Mouse (Mus musculus) hindbrain, embryonic 12.5 days (tissue): Measurements from ENCODE around the gene Soat1. TPM values are rescaled to one million over a fixed set of nuclear protein-coding genes. Genes with fewer than 3 reads are reported as not detected.

Experiments
- ATAC-seq: fragments of 200-750 bp; cut with Nextera tagmentation; 2 replicates; pipeline ENCODE4 v1.8.0; 2017; ENCODE audit warnings: moderate TSS enrichment; ENCODE audit not compliant: low FRiP score
- H3K27ac ChIP-seq: fragments of 300-500 bp; sonication (generic); 2 replicates; pipeline ENCODE4 v1.5.1; 2016; ENCODE audit warnings: mild to moderate bottlenecking
- H3K27me3 ChIP-seq: fragments of 300-500 bp; sonication (generic); 2 replicates; pipeline ENCODE4 v1.6.1; 2016; ENCODE audit warnings: mild to moderate bottlenecking
- H3K36me3 ChIP-seq: fragments of 300-500 bp; sonication (generic); 2 replicates; pipeline ENCODE4 v1.6.1; 2016; ENCODE audit warnings: mild to moderate bottlenecking
- H3K4me1 ChIP-seq: fragments of 300-500 bp; sonication (generic); 2 replicates; pipeline ENCODE4 v1.6.1; 2016
- H3K4me2 ChIP-seq: fragments of 300-500 bp; sonication (generic); replicated peaks from 2 replicates; pipeline ENCODE4 v1.6.1; 2016; ENCODE audit warnings: mild to moderate bottlenecking
- H3K4me3 ChIP-seq: fragments of 300-500 bp; sonication (generic); 2 replicates; pipeline ENCODE4 v1.5.1; 2016; ENCODE audit warnings: mild to moderate bottlenecking
- H3K9ac ChIP-seq: fragments of 300-500 bp; sonication (generic); 2 replicates; pipeline ENCODE4 v1.6.1; 2016; ENCODE audit warnings: mild to moderate bottlenecking, moderate library complexity
- H3K9me3 ChIP-seq: fragments of 300-500 bp; sonication (generic); replicated peaks from 2 replicates; pipeline ENCODE4 v1.6.1; 2016; ENCODE audit warnings: mild to moderate bottlenecking
- WGBS: fragments of 180-500 bp; shearing (Covaris S2); methylation state at CpG from one replicate; pipeline ENCODE4 v1.1.7; 2016; 5-methylcytosine and 5-hydroxymethylcytosine counted together
- polyA plus RNA-seq: library from polyadenylated mRNA; unstranded; fragments of >200 nt; fragmentation: Nextera tagmentation; extraction: Ambion mirVana; gene quantifications from 2 replicates; pipeline ENCODE4 v1.2.1, GENCODE M21; 2016

Gene Soat1
- polyA plus RNA-seq, 1 experiment from 2014 or later, result 24.4 TPM

- Histone ChIP-seq H3K27ac (no peak overlapping the region), H3K4me3 (no peak overlapping the region), H3K9me3 (no peaks in the 10 kb centered on the region), H3K4me2 (no peak overlapping the region), H3K27me3 (no peaks in the 10 kb centered on the region), H3K9ac (no peak overlapping the region), H3K36me3 (peaks cover 10% of the 10 kb centered on the region; the same call in 1 of the 2 replicates), H3K4me1 (no peaks in the 10 kb centered on the region)
- ATAC-seq, result no peak
- 89% methylated on average over 6 of the region's 6 CpGs for WGBS
These were observed 31.4 kb downstream of the Soat1 start for GRCm38 (mm10) chr1:156442776-156443175.

- no peak for ATAC-seq
- H3K36me3 ChIP-seq, result peaks cover 13% of the 10 kb centered on the region; the same call in 1 of the 2 replicates
- no peak overlapping the region for H3K4me2 ChIP-seq
- H3K9me3 ChIP-seq, result no peaks in the 10 kb centered on the region
- no peaks in the 10 kb centered on the region for H3K27me3 ChIP-seq
- no peak overlapping the region for H3K9ac ChIP-seq
- no peak overlapping the region for H3K4me3 ChIP-seq
- no peak overlapping the region for H3K27ac ChIP-seq
- H3K4me1 ChIP-seq, result no peaks in the 10 kb centered on the region
- 97% methylated on average over 12 of the region's 12 CpGs for WGBS
These were observed 31.9 kb downstream of the Soat1 start for GRCm38 (mm10) chr1:156442266-156442665.

DNA sequence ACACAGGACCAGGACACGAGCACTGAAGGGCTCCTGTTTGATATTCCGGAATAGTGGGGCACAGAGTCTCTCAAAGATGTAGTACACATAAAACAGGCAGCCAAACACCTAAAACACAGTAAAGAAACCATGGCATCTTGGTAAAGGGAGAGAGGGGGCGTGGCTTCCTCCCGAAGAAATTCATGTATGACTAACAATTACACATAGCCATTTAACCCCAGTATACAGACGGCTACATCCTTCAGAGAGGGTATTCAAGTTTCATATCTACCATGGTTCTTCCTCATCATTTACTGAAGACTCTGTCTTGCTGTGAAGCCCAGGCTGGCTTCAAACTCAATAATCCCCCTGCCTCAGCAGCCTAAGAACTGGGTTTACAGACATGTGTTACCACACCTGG lies 36.4 kb downstream of the Soat1 start:
- H3K9ac ChIP-seq, result no peak overlapping the region
- H3K27me3 ChIP-seq, result no peaks in the 10 kb centered on the region
- no peak overlapping the region for H3K4me3 ChIP-seq
- H3K36me3 ChIP-seq, result peaks cover 27% of the 10 kb centered on the region
- H3K27ac ChIP-seq, result no peak overlapping the region
- H3K4me2 ChIP-seq, result no peak overlapping the region
- WGBS, result 93% methylated on average over 5 of the region's 5 CpGs
- H3K4me1 ChIP-seq, result no peaks in the 10 kb centered on the region
- ATAC-seq, result no peak
- no peaks in the 10 kb centered on the region for H3K9me3 ChIP-seq

DNA sequence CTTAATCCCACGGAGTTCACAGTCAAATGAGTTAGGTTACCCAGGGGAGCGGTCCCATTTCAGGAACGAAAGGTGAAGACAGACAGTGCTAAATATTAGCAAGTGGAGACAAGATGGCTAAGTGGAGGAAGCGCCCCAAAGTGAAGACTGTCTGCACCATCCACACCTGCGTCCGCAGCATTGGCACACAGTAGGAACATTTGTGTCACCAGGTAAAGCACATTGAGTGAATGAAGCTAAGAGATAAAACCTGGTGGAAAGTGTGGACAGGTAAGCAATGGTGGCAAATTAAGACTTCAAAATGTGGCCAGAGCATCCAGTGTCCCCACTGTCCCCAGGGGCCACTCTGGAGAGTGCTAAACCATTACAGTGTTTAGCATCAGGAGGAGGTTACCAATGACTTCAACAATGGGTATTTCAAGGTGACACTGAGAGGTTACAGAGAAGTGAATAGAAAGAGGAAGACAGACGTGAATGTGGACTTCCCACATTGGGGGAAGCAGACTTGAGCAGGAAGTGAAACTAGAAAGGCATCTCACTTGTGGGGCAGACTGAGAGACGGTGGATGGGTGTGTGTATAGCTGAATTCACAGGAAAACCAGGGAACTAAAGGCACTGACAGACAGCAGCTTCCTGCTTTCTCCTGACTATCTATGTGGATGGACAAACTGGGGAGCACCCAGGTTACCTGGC lies 37.0 kb downstream of the Soat1 start:
- Histone ChIP-seq H3K9ac (no peak overlapping the region), H3K4me1 (no peaks in the 10 kb centered on the region), H3K4me3 (no peak overlapping the region), H3K4me2 (no peak overlapping the region), H3K36me3 (peaks cover 30% of the 10 kb centered on the region), H3K9me3 (no peaks in the 10 kb centered on the region), H3K27ac (no peak overlapping the region), H3K27me3 (no peaks in the 10 kb centered on the region)
- 94% methylated on average over 8 of the region's 8 CpGs for WGBS
- ATAC-seq, result no peak

- H3K27ac ChIP-seq, result no peak overlapping the region
- no peaks in the 10 kb centered on the region for H3K4me1 ChIP-seq
- peaks cover 43% of the 10 kb centered on the region for H3K36me3 ChIP-seq
- WGBS, result 96% methylated on average over 3 of the region's 3 CpGs
- no peaks in the 10 kb centered on the region for H3K27me3 ChIP-seq
- H3K4me3 ChIP-seq, result no peak overlapping the region
- no peaks in the 10 kb centered on the region for H3K9me3 ChIP-seq
- no peak overlapping the region for H3K9ac ChIP-seq
- ATAC-seq, result no peak
- H3K4me2 ChIP-seq, result no peak overlapping the region
These were observed 40.6 kb downstream of the Soat1 start for GRCm38 (mm10) chr1:156433497-156433896.

- Histone ChIP-seq H3K27me3 (no peaks in the 10 kb centered on the region), H3K27ac (no peak overlapping the region), H3K4me2 (no peak overlapping the region), H3K36me3 (peaks cover 42% of the 10 kb centered on the region), H3K4me3 (no peak overlapping the region), H3K9me3 (no peaks in the 10 kb centered on the region), H3K4me1 (no peaks in the 10 kb centered on the region), H3K9ac (no peak overlapping the region)
- WGBS, result 78% methylated on average over 10 of the region's 10 CpGs
- ATAC-seq, result no peak
These were observed 41.6 kb downstream of the Soat1 start for GRCm38 (mm10) chr1:156432498-156432897.

DNA sequence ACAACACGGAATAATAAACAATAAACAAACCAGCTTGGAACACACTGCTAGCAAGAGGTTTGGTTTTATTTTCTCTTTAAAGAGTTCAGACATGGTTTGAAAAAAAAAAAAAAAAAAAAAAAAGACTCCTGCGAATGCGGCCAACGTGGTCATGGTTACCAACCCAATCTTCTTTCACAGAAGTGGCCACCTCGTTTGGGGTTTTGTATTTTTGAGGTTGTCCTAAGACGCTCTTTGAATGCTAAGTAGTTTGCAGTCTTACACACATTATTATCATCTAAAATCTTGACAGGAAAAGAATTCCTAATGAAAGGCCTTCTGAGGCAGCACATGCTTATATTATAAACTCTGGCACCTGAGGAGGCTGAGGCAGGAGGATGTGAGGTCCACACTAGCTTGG lies 45.7 kb downstream of the Soat1 start:
- Histone ChIP-seq H3K4me2 (no peak overlapping the region), H3K36me3 (peaks cover 23% of the 10 kb centered on the region; the same call in 1 of the 2 replicates), H3K4me1 (no peaks in the 10 kb centered on the region), H3K9me3 (no peaks in the 10 kb centered on the region), H3K27ac (no peak overlapping the region), H3K4me3 (no peak overlapping the region), H3K27me3 (no peaks in the 10 kb centered on the region), H3K9ac (no peak overlapping the region)
- WGBS, result 80% methylated on average over 6 of the region's 6 CpGs
- ATAC-seq, result no peak

DNA sequence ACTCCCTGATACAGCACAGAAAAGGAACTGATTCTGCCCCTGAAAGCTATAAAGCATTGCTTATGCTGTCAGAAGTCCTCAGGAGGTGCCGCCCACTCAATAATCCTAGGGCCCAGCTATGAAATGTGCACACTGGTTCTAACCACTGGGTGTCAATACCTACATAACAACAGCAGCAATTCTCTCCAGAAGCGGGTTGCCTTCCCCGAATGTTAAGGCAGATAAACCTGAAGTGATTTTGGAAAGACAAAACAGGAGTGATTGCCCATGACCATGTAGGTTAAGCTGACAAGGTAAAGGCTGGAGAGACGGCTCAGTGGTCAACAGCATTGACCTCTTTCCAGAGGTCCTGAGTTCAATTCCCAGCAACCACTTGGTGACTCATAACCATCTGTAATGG lies 48.4 kb downstream of the Soat1 start:
- H3K9ac ChIP-seq, result no peak overlapping the region
- H3K27ac ChIP-seq, result no peak overlapping the region
- H3K27me3 ChIP-seq, result no peaks in the 10 kb centered on the region
- no peak overlapping the region for H3K4me2 ChIP-seq
- no peak for ATAC-seq
- 93% methylated on average over 4 of the region's 4 CpGs for WGBS
- H3K4me3 ChIP-seq, result no peak overlapping the region
- H3K9me3 ChIP-seq, result no peaks in the 10 kb centered on the region
- H3K36me3 ChIP-seq, result peaks cover 8% of the 10 kb centered on the region; the same call in 1 of the 2 replicates
- H3K4me1 ChIP-seq, result no peaks in the 10 kb centered on the region; the same call in 1 of the 2 replicates

GRCm38 (mm10) chr1:156424054-156424453 lies 50.1 kb downstream of the Soat1 start:
- no peaks in the 10 kb centered on the region for H3K9me3 ChIP-seq
- no peak overlapping the region for H3K27ac ChIP-seq
- no peaks in the 10 kb centered on the region; the same call in 1 of the 2 replicates for H3K4me1 ChIP-seq
- H3K4me2 ChIP-seq, result no peak overlapping the region
- H3K9ac ChIP-seq, result no peak overlapping the region
- no peak for ATAC-seq
- no peaks in the 10 kb centered on the region for H3K27me3 ChIP-seq
- H3K36me3 ChIP-seq, result no peaks in the 10 kb centered on the region
- 94% methylated on average over 3 of the region's 3 CpGs for WGBS
- H3K4me3 ChIP-seq, result no peak overlapping the region

- Histone ChIP-seq H3K4me3 (no peak overlapping the region), H3K9me3 (no peaks in the 10 kb centered on the region), H3K9ac (no peak overlapping the region), H3K27ac (no peak overlapping the region), H3K4me1 (no peaks in the 10 kb centered on the region; the same call in 1 of the 2 replicates), H3K4me2 (no peak overlapping the region), H3K27me3 (no peaks in the 10 kb centered on the region), H3K36me3 (no peaks in the 10 kb centered on the region)
- 81% methylated on average over 6 of the region's 6 CpGs for WGBS
- no peak for ATAC-seq
These were observed 50.6 kb downstream of the Soat1 start for GRCm38 (mm10) chr1:156423493-156423892.

DNA sequence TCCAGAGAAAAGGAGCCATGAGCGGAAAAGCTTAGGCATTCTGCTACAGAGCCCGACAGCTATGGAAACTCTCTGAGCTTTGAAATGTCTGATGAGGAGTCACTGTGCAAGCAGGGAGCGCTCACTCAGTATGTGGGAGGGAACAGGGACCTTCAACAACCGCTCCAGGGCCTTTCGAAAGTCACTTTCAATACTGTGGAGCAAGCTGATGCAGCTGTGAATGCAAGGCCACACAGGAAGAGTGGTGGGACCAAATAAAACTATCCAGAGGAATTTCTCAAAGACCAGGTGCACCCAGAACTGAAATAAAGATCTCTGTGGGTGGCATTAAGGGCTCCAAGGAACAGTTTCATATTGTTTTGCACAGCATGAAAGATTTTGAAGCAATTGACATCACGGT lies 51.3 kb downstream of the Soat1 start:
- Histone ChIP-seq H3K27me3 (no peaks in the 10 kb centered on the region), H3K36me3 (no peaks in the 10 kb centered on the region), H3K9me3 (no peaks in the 10 kb centered on the region), H3K9ac (no peak overlapping the region), H3K4me3 (no peak overlapping the region), H3K4me1 (no peaks in the 10 kb centered on the region; the same call in 1 of the 2 replicates), H3K27ac (no peak overlapping the region), H3K4me2 (no peak overlapping the region)
- no peak for ATAC-seq
- WGBS, result 73% methylated on average over 6 of the region's 6 CpGs

DNA sequence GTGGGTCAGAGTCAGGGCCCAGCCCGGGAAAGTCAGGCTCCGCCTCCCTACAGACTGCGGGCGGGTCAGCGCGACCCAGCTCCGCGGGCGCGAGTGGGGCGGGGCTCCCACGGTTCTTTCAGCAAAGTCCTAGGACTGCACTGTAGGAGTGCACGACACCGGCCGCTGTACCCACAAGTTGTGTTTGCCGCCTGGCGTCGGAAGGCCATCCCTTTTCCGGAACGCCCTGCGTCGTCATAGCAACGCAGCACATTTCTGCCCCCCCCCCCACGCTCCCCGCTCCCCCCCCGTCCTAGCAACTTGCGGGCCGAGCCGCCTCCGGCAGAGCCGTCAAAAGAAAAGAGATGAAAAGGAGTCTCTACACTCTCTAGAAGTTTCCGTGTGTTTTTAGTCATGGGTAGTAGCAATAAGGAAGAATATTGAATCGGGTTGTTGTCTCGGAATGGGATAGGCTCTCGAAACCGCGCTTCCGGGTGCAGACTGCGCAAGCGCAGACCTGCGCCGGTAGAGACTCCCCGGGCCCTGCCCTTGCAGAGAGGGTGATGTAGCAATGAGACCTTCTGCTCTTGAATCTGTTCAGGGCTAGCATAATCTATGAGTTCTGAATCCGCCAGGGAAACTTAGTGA lies 53.3 kb downstream of the Soat1 start, which contains the start of gene Axdnd1:
Gene Axdnd1, minus strand, starts transcription at position 489 of the 627 bp plus-strand sequence.
- no peaks in the 10 kb centered on the region for H3K9me3 ChIP-seq
- H3K36me3 ChIP-seq, result no peaks in the 10 kb centered on the region
- H3K27me3 ChIP-seq, result no peaks in the 10 kb centered on the region
- H3K4me2 ChIP-seq, result peak within 1 kb of the TSS; percentile 76
- under 1% methylated on average over 44 of the region's 44 CpGs for WGBS
- peak within 1 kb of the TSS; percentile 59 for H3K9ac ChIP-seq
- peak; percentile 96 for ATAC-seq
- peak within 1 kb of the TSS; percentile 66 for H3K4me3 ChIP-seq
- peak within 1 kb of the TSS; percentile 52; the same call in 1 of the 2 replicates for H3K27ac ChIP-seq
- no peaks in the 10 kb centered on the region; the same call in 1 of the 2 replicates for H3K4me1 ChIP-seq
